Mouse (Mus musculus): ENCODE results near the gene Bcl7b.

- TF ChIP-seq CTCF (IDR thresholded peaks at IDR 0.05; ENCODE audit: control insufficient read depth, insufficient read depth, insufficient read length) (no peak), USF1 (IDR thresholded peaks at IDR 0.05; ENCODE audit: low read depth) (no peak), MYOD1 (IDR thresholded peaks at IDR 0.05; ENCODE audit: control insufficient read depth, insufficient read length, low read depth) (no peak)
These were observed 28.2 kb upstream of the Bcl7b start for GRCm38 (mm10) chr5:135139881-135140280.
